Mouse (Mus musculus): ENCODE data around the gene Cyp2t4.

DNA sequence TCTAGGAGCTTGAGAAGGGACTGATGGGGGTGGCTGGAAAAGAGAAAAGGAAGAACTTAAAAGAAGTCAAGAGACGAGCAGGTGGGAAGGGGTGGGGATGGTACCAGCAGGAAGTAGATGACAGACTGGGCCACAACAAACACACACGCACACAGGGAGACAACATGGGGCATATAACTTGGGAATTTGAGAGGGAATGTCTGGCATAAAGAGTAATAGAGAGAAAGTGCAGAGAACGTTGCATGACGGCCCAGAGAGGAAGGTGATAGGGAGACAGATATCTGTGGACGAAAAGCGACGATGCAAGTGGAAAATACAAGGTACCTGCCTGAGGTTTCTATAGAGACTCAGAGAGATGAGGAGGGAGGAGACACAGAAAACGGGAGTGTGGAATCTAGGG lies 12.2 kb downstream of the Cyp2t4 start:
- no peak for TF ChIP-seq POLR2A (IDR thresholded peaks at IDR 0.05; ENCODE audit: control insufficient read depth, low read depth, low read length)
- TF ChIP-seq CTCF (IDR thresholded peaks at IDR 0.05; ENCODE audit: control insufficient read depth, insufficient read depth, insufficient replicate concordance, low read depth, low read length): no peak

Measured in testis, adult 2 months (tissue).